Mouse (Mus musculus) liver, embryonic 16.5 days (tissue): ENCODE measurements around the gene Dlgap1. TPM values are rescaled to one million over a fixed set of nuclear protein-coding genes. Genes with fewer than 3 reads are reported as not detected.
"Not testable (repeated sequence)": the region's sequence is repeated elsewhere in the genome, so short reads cannot be mapped to it uniquely, and the experiment has no call there.

Experiments used
- ATAC-seq: fragments of 200-750 bp; cut with Nextera tagmentation; 2 replicates; pipeline ENCODE4 v1.8.0; 2017; ENCODE audit warnings: low read depth, mild to moderate bottlenecking, moderate number of reproducible peaks, moderate library complexity
- H3K27ac ChIP-seq: fragments of 300-500 bp; sonication (generic); 2 replicates; pipeline ENCODE4 v1.5.1; 2014; ENCODE audit warnings: mild to moderate bottlenecking, low read length
- H3K27me3 ChIP-seq: fragments of 300-500 bp; sonication (generic); 2 replicates; pipeline ENCODE4 v1.6.1; 2014; ENCODE audit warnings: low read depth, low read length, mixed read lengths; ENCODE audit not compliant: control insufficient read depth, insufficient read depth
- H3K36me3 ChIP-seq: fragments of 300-500 bp; sonication (generic); 2 replicates; pipeline ENCODE4 v1.6.1; 2014; ENCODE audit warnings: mild to moderate bottlenecking; ENCODE audit not compliant: control insufficient read depth, insufficient read depth
- H3K4me1 ChIP-seq: fragments of 300-500 bp; sonication (generic); 2 replicates; pipeline ENCODE4 v1.6.1; 2014; ENCODE audit warnings: low read depth, low read length, mixed read lengths; ENCODE audit not compliant: control insufficient read depth
- H3K4me2 ChIP-seq: fragments of 300-500 bp; sonication (generic); 2 replicates; pipeline ENCODE4 v1.6.1; 2014; ENCODE audit warnings: low read depth, low read length, mixed read lengths
- H3K4me3 ChIP-seq: fragments of 300-500 bp; sonication (generic); 2 replicates; pipeline ENCODE4 v1.5.1; 2014; ENCODE audit warnings: low read depth, mild to moderate bottlenecking, low read length
- H3K9ac ChIP-seq: fragments of 300-500 bp; sonication (generic); 2 replicates; pipeline ENCODE4 v1.6.1; 2014; ENCODE audit warnings: low read depth, low read length
- H3K9me3 ChIP-seq: fragments of 300-500 bp; sonication (generic); replicated peaks from 2 replicates; pipeline ENCODE4 v1.6.1; 2016; ENCODE audit warnings: low read length; ENCODE audit not compliant: control insufficient read depth
- WGBS: fragments of 180-500 bp; shearing (Covaris S2); extraction: QIAGEN DNeasy Blood & Tissue Kit; methylation state at CpG from one replicate; pipeline ENCODE4 v1.1.7; 2014; ENCODE audit not compliant: insufficient replicate concordance; 5-methylcytosine and 5-hydroxymethylcytosine counted together
- polyA plus RNA-seq: library from polyadenylated mRNA; unstranded; fragments of >200 nt; fragmentation: Nextera tagmentation; extraction: Ambion mirVana; gene quantifications from 2 replicates; pipeline ENCODE4 v1.2.1, GENCODE M21; 2015

Dlgap1 gene
- polyA plus RNA-seq, 1 experiment from 2014 or later = 0.09 TPM

DNA sequence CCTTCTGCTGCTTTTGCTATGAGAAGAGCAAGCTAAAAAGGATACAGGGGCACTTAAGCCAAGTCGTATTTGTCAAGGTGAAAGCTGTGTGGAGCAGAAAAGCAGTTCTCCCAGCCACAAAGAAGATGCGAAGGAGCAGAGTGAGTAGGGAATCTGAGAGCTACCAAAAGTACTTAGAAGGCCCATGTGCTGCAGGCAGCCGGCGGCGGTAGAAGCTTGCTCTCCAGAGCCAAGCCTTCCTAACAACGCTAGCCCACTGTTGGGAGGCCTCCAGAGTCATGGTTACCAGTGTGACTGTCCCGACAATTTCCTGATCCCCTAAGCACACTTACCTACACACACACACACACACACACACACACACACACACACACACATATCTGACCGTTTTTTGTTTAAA, 614.2 kb downstream of the Dlgap1 start:
- Histone ChIP-seq H3K9me3 (no peaks in the 10 kb centered on the region), H3K4me2 (no peak overlapping the region), H3K27me3 (no peaks in the 10 kb centered on the region), H3K36me3 (no peaks in the 10 kb centered on the region), H3K27ac (no peak overlapping the region), H3K4me3 (no peak overlapping the region), H3K4me1 (no peaks in the 10 kb centered on the region), H3K9ac (no peak overlapping the region)
- ATAC-seq = no peak
- 52% methylated on average over 8 of the region's 8 CpGs for WGBS

DNA sequence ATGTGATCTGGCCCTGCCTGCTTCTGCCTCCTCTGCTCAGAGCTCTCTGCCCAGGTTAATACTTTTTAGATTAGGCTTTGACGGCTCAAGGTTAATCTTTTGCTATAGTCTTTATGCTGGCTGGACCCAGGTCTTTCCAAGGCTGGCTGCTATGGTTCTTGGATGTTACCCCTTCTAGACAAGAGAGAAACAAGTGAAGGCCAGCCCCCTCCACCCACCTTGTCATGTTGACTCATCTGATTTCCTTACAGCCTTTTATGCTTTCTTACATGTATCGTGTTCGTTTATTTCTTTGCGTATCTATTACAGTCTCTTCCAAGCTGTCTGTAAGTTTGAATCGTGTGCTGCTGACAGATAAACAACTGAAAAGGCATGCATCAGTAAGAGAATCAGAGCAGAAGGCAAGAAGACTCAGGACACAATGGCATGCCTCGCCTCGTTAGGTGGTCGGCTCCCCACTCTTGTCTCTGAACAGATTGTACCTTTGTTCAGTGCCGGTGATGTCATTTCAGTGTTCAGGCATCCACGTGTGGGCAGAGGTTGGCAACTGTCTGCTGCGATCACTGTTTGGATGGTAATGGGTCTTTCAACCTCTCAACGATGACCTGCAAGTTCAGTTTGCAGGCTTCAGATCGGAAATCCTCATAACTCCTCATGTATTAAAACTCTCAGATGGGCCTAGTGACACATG, 618.0 kb downstream of the Dlgap1 start:
- ATAC-seq = no peak
- no peak overlapping the region for H3K27ac ChIP-seq
- H3K4me3 ChIP-seq = no peak overlapping the region
- H3K9me3 ChIP-seq = no peaks in the 10 kb centered on the region
- H3K4me1 ChIP-seq = no peaks in the 10 kb centered on the region
- no peaks in the 10 kb centered on the region for H3K36me3 ChIP-seq
- WGBS = 65% methylated on average over 13 of the region's 13 CpGs
- no peaks in the 10 kb centered on the region for H3K27me3 ChIP-seq
- H3K9ac ChIP-seq = no peak overlapping the region
- H3K4me2 ChIP-seq = no peak overlapping the region

DNA sequence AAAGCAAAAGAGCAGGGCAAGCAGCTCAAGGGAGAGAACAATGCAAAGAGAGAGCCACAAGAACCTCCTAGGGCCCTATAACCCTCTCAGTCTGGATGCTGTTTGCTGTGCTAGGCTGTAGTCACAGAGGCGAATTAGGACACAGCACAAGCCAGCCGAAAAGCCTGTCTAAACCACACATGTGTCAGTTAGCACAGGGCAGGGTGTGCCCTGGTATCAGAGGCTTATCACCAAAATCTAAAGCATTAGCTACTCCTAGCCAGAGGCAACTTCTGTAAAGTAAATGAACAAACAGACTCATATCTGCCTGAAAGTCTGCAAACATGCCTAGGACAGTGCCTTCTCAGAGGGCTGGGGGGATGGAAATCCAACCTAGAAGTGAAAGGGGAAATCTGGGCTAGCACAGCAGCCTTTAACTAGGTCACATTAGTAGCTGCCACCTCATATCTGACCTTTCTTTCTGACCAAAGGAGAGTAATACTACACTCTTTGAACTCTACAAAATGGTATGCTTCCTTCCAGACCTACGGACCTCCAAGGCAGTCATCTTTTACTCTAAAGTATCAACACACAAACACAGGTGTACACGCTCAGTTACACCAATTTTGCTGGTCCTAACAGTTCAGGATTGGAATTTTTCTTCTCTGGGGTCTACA, 619.2 kb downstream of the Dlgap1 start:
- not testable (repeated sequence) for H3K27me3 ChIP-seq, H3K9ac ChIP-seq, H3K4me3 ChIP-seq, H3K4me1 ChIP-seq, H3K27ac ChIP-seq, ATAC-seq, H3K36me3 ChIP-seq, H3K4me2 ChIP-seq, H3K9me3 ChIP-seq
- WGBS = 54% methylated on average over 2 of the region's 4 CpGs

DNA sequence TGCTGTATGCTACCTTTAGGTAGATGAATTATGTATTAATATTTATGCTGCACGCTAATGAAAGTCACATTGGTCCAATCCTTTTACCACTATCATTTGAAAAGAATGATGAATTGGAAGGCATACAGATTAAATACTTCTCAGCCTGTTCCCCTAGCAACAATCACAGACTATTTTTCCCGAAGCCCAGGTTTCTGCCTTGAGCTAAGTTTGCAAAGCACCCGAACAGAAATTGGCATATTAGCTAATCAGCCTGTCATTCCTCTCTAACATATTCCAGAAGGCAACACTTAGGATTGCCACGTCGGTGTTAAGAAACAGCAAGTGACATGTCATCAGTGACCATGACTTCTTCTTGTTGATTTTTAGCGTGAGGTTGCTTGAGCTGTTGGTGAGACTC, 619.8 kb downstream of the Dlgap1 start:
- no peak overlapping the region for H3K9ac ChIP-seq
- H3K9me3 ChIP-seq = no peaks in the 10 kb centered on the region
- H3K27ac ChIP-seq = no peak overlapping the region
- no peak overlapping the region for H3K4me2 ChIP-seq
- H3K4me1 ChIP-seq = no peaks in the 10 kb centered on the region
- no peak for ATAC-seq
- H3K27me3 ChIP-seq = no peaks in the 10 kb centered on the region
- H3K36me3 ChIP-seq = no peaks in the 10 kb centered on the region
- no peak overlapping the region for H3K4me3 ChIP-seq
- 64% methylated on average over 6 of the region's 6 CpGs for WGBS

DNA sequence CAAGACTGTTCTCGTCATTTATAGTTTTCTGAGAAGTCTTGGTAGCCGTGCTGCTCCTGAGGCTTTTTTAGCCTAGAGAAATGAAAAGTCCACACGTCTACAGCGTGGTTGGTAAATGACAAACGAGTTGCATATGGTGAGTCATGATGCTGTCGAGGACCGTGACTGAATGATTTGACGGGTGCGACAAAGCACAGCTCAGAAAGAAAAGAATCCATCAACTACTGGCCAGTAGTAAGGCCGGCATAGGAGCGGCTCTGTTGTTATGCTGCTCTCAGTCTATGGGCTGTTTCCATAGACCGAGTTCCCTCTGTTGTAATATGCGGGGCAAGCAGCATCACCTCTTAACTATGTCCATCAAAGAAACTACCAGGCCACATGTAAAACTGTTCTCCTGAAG, 620.3 kb downstream of the Dlgap1 start:
- Histone ChIP-seq H3K27ac (no peak overlapping the region), H3K9ac (no peak overlapping the region), H3K36me3 (no peaks in the 10 kb centered on the region), H3K4me3 (no peak overlapping the region), H3K4me1 (no peaks in the 10 kb centered on the region), H3K9me3 (no peaks in the 10 kb centered on the region), H3K4me2 (no peak overlapping the region), H3K27me3 (no peaks in the 10 kb centered on the region)
- no peak for ATAC-seq
- 61% methylated on average over 13 of the region's 13 CpGs for WGBS

DNA sequence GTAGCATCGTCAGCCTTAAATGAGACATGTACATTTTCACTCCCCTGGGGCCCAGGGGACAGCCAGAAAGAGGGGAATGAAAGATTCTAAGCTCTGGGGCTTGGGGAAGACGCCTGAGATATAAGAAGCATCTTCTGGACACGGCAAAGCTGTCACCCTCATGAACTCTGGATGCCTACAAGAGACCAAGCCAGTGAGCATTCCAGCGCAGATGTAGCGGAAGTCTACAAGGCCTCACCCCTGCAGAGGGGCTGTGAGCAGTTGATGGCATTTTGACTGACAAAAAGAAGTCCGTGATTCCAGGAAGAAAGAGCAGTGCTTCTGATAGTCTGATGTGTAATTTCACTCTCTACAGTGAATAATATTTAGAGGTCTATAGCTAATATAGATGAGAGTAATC, 621.6 kb downstream of the Dlgap1 start:
- no peak for ATAC-seq
- no peak overlapping the region for H3K4me3 ChIP-seq

DNA sequence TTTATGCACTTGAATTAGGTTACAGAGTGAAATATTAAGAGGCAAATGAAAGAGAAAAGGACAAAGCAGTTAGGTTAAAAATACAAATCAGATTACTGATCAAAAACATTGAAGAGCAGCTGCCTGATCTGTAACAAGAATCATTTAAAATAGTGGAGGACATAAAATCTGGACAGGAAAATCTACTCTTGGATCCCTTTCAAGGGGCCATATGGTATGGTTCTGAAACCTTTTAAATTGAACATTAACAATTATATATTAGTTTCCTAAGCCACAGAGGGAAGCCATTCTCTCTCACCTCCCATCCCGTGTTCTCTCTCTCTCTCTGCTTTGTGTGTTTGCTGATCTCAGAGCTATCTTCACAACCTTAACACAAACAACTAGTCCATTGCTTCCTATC, 625.4 kb downstream of the Dlgap1 start:
- no peak overlapping the region for H3K9ac ChIP-seq
- H3K4me3 ChIP-seq = no peak overlapping the region
- no peaks in the 10 kb centered on the region for H3K27me3 ChIP-seq
- no peak for ATAC-seq
- no peaks in the 10 kb centered on the region for H3K9me3 ChIP-seq
- H3K36me3 ChIP-seq = no peaks in the 10 kb centered on the region
- H3K4me2 ChIP-seq = no peak overlapping the region
- H3K4me1 ChIP-seq = no peaks in the 10 kb centered on the region
- WGBS = 38% methylated on average over 1 of the region's 1 CpGs
- no peak overlapping the region for H3K27ac ChIP-seq

More for the DNA sequence above, 621.6 kb downstream of the Dlgap1 start:
- no peaks in the 10 kb centered on the region for H3K9me3 ChIP-seq
- no peak overlapping the region for H3K4me2 ChIP-seq
- no peaks in the 10 kb centered on the region for H3K4me1 ChIP-seq
- no peak overlapping the region for H3K9ac ChIP-seq
- H3K27me3 ChIP-seq = no peaks in the 10 kb centered on the region
- H3K27ac ChIP-seq = no peak overlapping the region
- no peaks in the 10 kb centered on the region for H3K36me3 ChIP-seq
- 53% methylated on average over 6 of the region's 6 CpGs for WGBS

DNA sequence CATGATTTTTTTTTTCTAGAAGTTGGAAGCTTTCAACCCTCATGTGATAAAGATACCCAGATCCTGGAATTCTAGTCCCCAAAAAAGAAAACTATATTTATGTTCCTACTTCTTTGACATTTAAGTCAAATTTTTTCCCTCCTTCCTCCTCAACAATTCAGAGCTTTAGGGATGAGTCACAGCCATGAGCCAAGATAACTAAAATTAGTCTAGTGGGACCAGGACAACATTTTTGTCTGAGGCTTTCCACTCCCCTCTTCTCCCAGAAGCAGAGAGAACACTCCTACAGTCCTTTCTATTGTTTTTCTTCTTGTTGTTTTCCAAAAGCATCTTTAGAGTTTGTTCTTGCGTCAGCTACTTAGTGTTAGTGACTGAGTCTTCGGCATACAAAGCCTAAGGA, 627.5 kb downstream of the Dlgap1 start:
- Histone ChIP-seq H3K9me3 (no peaks in the 10 kb centered on the region), H3K27me3 (no peaks in the 10 kb centered on the region), H3K36me3 (no peaks in the 10 kb centered on the region), H3K4me2 (no peak overlapping the region), H3K9ac (no peak overlapping the region), H3K27ac (no peak overlapping the region), H3K4me3 (no peak overlapping the region), H3K4me1 (no peaks in the 10 kb centered on the region)
- WGBS = 66% methylated on average over 2 of the region's 2 CpGs
- ATAC-seq = no peak

DNA sequence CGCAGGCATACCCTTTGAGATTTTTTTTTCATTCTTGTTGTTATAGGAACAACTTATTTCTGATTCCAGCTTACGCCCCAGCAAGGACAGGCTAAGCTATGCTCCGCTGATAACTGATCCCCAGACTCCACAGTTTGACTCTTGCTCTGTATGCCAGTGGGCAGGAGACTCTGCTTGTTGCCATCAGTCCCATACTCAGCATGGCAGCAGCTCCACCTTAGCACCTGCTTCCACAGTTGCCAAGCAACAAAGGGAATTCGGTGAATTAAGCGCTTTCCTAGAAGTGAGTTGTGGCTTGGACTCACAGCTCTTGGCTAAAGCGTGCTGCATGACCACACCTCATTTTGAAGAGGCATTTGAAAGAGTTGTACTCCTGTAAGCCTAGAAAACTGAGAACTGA, 631.6 kb downstream of the Dlgap1 start:
- Histone ChIP-seq H3K9ac (no peak overlapping the region), H3K4me3 (no peak overlapping the region), H3K9me3 (no peaks in the 10 kb centered on the region), H3K4me2 (no peak overlapping the region), H3K36me3 (no peaks in the 10 kb centered on the region), H3K27me3 (no peaks in the 10 kb centered on the region), H3K4me1 (no peaks in the 10 kb centered on the region), H3K27ac (no peak overlapping the region)
- WGBS = 64% methylated on average over 6 of the region's 6 CpGs
- no peak for ATAC-seq
